Mouse (Mus musculus) embryo, embryonic 10.5 days (tissue): ENCODE results near the gene Tmprss9.

Source experiments
- DNase-seq: peaks from one replicate; pipeline ENCODE4 v3.0.0-alpha.2; 2015; ENCODE audit warnings: low spot score

Tmprss9 gene

DNA sequence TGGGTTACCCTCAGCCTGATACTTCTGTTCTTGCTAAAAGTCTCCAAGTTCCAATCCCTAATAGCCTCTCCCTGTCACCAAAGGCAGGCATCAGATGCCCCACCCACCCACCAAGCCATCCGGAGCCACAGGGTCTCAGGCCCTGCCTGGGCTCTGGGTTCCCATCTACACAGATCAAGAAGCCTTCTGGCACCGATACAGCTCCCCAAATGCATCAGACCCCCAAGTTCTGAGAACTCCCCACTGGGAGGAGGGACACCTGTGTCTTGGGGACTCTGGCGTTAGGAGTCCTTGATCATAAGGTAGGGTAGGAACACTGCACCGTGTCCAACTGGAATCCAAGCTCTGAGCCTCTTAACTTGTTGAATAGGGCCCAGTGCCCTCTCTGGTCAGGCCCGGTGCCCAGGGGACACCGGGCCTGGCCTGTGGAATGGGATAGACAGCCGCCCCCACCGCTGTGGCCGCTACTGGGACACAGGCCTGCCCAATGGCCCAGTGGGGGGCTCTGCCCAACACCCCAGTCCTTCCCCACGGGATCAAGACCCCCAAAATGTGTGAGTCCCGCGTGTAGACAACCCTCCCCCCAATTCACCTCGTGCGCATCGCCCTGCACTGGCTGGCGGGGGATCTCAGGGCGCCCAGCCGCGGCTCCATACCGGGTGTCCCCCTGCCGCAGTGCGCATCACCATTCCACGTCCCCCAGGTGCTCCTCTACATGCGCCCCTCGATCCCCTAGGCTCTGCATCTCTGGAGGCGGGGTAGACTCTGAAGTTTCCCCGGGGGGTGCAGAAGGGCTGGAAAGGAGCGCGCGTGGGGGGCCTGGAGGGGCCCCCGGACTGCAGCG, 28.3 kb upstream of the Tmprss9 start:
- DNase-seq, result no peak

DNA sequence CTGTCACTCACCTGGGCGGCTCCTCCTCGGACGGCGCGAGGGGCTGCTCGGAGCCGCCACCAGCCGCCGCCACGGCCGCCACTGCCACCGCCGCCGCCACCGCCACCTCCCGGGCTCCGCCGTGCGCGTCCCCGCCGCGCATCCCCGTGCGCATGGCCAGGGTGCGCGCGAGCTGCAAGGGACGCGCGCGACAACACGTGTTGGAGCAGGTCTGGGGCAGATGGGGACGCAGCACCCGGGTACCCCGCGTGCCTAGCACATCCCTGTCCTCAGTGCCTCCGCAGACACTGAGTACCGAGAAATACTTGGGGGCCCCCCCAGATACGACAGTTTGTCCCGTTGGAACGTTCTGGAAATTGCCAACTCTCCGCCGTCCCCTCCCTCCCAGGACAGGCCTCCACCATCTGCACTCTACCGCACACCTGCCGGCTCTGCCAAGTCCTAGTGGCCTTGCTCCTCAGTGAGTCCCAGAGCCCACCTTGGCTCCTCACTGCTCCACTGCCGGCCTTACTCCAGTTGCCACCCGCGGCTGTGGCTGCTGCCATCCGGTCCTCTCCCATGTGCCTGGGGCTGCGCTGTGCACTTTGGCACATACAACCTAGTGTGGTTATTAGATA, 27.6 kb upstream of the Tmprss9 start, which contains the start of gene Lingo3:
Gene Lingo3, minus strand, starts transcription at position 109 of the 617 bp plus-strand sequence.
- DNase-seq, result peak; percentile 40

DNA sequence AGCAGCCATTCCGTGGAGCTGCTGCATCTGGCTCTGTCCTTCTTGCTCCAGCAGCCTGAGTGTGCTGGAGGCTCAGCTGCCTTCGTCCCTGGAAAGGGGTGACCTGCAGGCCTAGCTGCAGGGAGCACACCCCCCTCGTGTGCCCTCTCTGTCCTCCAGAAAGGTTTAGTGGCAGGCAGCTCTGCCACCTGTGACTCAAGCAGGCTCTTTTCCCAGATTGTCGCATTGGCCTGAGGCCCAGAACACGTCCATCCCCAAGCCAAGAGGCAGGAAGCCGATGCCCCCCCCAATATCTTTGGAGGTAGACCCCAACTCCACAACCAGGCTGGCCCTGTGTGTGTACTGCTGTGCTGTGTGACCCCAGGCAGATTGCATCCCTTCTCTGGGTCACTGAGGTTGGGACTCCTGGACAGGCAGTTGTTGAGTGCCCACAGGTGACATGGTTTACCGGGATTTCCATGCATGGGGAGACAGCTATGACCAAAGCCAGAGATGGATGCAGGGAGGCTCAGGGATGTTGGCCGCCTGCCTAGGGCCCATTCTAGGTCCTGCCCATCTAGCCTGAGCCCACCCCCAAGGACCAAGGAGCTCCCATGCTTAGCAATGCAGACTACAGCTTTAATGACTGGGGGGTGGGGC, 26.5 kb upstream of the Tmprss9 start:
- no peak for DNase-seq

DNA sequence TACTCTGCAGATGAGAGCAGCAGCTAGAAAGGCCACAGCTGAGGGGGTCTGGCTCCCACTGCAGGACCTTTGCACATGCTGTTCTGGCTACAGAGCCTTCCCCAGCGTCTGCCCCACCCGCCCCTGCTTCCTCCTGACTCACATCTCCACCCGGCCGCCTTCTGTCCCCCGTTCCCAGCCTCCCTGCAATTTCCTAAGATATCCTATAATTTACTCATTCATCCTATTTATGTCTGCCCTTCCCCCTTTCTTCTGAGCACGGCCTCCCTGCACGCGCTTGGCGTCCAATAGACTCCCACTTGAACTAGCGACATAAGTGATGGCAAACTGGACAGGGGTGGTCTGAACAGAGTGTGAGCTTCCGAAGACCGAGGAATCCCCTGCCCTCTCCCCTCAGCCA, 25.9 kb upstream of the Tmprss9 start:
- DNase-seq, result no peak

DNA sequence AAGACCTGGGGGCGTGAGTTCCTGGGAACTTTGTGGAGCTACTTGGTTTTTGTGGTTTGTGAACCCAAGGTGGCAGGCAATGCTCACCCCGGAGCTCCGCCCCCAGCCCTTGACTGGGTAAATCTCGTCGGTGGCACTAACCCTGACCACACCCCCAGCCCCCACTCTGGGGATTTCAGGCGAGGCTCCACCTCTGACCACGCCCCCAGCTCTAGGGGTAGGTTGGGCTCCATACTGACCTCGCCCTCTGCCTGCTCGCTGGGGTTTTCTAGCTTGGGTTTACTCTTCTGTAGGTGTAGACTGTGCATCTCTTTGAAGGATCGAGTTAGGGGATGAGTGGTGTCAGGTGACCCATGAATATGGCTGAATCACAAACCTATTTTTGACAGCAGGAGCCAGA, 23.1 kb upstream of the Tmprss9 start:
- peak; percentile 71 for DNase-seq

DNA sequence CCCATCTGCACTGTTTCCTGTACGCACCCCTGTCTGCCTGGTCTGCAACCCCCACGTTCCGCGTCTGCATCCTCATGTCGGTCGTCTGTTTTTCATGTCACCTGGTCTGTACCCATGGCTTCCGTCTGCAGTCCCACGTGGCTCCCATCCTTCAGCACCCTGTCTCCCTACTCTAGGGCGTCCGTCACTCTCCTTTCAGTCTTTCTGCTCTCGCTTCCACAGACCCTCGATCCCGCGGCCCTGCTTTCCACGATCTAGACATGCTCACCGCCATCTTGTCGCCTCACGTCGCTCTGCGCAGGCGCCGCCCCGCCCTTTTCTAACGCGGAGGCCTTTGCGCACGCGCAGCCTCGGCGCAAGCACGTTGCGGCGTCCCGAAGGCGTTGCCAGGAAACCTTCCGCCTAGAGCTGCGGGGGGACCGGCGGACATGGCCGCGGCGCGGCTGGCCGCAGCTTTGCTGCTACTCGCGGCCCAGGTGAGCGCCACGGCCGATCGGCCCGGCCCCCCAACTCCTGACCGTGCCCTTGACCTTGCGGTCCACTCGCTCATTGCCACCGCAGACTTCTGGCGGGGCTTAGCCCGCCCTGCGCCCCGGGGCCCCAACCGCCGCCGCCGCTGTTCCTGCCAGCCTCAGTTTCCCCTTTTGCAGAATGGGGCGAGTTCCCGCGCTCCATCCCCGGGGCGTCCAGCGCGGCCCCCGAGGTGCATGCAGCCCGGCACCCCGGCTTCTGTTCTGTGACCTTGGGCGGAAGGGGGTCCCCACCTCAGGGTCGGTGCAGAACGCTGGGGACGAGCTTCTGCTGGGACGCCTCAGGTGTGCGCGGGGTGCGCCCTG, 16.5 kb upstream of the Tmprss9 start, which contains the start of the genes Lsm7 and Sppl2b:
Gene Lsm7, minus strand, starts transcription at position 297 of the 836 bp plus-strand sequence.
Gene Sppl2b, plus strand, starts transcription at position 363 of the 836 bp plus-strand sequence.
- DNase-seq, result peak; percentile 97

DNA sequence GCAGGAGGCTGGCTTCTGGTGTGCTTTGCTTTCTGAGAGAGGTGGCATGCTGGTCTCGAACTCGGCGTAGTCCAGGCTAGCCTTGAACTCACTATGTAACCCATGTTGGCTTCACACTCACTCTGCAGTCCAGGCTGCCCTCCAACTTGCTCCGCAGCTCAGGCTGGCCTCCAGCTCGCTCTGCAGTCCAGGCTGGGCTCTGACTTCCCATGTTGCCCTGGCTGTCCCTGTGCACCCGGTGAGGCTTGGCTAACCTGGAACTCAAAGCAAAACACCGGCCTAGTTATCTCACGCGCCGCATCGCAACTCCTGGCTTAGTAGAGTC, 15.9 kb upstream of the Tmprss9 start:
- DNase-seq, result no peak

DNA sequence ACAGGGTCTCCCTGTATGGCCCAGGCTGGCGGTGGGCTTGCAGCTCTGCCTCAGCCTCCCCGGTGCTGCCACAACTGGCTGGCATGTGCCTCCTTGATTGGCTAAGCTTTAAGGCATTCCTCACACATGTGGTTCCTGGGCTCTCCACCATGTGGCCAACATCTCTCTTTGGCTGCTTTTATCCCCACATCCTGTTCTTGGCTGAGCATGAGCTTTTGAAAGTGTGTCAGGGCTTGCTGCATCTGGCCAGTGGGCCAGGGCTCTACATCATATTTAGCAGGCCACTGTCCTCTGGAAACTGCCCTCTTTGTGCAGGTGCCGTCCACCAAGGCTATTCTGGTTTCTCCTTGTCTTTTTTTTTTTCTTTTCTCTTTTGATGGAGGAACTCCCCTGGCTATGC, 15.4 kb upstream of the Tmprss9 start:
- DNase-seq, result no peak

DNA sequence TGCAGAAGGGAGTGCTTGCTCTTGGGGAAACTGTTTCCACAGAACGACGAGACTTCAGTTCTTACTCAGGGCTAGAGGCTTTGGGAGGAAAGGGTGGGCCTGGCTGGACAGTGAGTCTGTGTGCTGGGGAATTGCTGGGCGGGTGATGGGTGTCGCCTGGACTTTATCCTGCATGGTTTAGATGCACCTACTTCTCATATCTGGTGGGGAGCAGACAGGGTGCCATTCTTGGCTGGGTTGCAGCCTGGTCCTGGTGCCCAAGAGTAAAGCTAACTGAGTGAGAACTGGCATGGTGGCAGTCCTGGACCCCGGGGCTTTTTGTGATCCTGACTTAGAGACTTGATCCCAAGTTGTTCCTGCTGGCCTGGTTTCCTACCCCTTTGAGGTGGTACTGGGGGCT, 14.7 kb upstream of the Tmprss9 start:
- DNase-seq, result no peak

DNA sequence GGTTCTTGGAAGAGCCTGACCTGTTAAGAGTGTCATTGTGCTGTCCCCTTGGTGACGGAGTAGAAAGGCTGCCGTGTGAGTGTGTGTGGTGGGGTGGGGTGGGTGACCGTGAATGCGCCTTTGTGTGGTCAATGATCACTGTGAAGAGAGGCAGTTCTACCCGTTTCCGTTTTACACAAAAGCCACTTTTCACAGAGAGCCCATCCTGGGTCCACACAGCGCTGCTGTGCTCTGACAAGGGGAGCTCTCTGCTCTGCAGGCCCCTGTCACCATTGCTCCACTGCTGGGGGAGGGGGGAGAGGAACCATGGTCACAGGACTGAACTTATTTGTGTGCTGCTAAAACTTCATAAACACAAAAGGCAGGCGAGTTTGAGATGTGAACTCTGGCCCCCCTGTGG, 14.3 kb upstream of the Tmprss9 start:
- DNase-seq, result no peak

DNA sequence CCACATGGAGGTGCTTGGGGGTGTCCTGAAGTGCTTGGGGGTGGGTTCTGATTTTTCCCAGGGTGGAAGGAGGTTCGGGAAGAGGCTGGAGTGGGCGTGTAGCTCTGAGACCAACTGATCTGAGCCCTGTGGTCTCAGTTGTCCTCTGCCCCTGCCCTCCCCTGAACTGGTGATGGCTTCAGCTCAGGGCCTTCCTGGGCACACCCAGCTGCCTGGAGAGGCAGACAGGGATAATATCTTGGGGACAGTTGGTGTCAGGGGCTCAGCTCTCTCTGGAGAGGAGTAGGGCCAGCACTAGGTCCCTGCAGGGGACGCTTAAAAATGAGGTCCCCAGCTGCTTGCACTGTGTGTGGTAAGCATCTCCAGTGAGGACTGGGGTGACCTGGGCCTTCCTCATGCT, 13.8 kb upstream of the Tmprss9 start:
- no peak for DNase-seq

DNA sequence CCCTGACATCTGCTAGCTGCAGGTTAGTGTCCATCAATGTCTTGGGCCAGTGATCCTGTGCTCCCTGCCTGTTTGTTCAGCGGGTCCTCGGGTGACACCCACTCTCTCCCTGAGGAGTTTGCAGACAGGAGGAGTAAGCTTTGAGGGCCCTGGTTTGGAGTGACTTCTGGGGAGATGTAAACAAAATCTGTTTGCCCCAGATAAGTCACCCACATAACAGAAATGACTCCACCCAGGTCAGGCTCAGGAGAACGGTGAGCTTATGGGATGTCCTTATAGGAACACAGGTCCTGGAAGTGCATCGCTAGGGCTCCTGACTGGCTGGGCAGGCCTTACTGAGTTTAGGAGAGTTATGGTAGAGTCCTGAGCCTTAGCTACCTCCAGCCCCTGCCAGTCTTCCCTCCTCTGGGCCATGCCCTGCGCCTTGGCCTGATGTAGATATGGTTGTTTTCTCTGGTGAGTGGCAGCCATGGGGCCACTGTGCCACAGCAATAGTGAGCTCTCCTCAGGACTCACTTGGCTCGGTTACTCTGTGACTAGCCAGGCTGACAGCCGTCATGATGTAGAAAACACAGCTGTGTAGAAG, 13.2 kb upstream of the Tmprss9 start:
- no peak for DNase-seq

DNA sequence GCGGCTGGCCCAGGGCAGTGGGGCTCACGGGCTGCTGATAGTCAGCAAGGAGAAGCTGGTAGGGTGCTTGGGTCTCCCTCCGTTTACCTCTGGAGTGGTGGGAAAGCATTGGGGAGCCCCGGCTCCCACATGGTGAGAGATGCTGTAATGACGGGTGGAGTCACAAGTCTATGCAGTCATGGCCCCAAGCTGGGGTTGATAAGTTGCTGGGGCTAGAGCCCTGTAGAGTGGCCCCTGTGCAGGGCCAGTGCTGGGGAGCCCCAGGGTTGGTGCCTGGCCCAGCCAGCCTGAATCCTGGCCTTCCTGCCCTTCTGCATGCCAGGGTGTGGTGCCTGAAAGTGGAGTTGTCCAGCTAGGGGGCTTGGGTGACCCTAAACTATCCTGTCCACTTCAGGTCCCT, 9.3 kb upstream of the Tmprss9 start:
- no peak for DNase-seq

DNA sequence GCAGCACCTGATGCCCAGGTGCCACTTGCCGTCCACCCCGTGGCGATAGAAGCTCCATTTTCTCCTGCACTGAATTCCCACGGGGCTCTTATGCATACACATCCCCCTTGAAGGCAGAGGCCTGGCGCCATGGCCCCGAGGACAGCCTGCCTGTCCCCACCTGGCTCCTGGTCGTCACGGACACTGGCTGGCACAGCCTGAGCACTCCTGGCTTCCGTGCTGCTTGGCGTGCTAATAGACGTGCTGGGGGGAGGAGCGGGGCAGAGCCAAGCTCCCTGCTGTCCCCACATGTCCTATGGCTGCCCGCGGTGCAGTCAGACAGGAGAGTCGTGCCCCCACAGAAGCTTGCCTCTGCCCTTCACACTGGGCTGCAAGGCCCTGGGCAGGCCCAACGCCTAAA, 7.2 kb upstream of the Tmprss9 start:
- no peak for DNase-seq

DNA sequence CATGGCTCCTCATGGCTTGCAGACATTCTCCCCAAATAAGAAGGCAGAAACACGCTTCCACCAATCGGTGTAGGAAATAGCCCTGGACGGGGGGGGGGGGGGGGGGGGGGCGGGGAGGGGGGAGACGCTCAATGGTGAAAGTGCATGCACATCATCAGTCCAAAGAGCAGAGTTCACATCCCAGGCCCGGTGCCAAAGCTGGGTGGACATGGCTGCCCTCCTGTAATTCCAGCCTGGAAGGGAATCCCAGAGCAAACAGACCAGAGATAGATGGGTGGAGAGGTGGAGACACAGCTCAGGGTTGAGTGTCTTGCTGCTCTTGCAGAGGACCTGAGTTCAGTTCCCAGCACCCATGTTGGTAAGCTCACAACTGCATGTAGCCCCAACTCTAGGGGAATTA, 655 bp upstream of the Tmprss9 start:
- no peak for DNase-seq

DNA sequence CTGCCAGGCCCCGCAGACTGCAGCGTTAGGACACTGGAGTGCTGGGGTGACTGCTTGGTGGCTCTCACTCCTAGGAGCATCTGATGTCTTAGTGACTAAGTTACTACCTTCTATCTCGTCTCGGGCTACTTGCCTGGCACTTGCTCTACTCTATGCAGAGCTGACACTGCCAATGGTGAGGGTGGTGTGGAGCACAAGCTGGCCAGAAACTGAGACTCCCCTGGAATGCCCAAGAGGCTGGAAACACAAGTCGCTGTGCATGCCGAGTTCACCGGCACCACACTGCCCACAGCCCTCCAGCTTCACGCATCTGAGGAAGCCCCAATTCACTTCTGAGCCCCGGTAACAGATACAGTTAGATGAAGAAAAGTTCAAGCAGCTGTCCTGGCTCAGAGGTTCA, 2.4 kb downstream of the Tmprss9 start:
- DNase-seq, result no peak

DNA sequence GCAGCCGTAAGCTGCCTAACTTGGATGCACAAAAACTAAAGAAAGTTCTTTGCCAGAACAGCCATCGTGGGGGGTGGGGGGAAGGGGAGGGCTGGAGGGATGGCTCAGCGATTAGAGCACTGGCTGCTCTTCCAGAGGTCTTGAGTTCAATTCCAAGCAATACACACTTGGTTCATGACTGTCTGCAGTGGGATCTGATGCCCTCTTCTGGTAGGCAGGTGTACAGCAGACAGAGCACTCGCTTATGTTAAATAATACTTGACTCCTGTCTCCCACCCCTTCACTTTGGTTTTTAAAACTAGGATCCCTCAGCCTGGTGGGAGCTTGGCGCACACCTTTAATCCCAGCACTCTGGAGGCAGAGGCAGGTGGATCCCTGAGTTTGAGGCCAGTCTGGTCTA, 4.4 kb downstream of the Tmprss9 start:
- DNase-seq, result peak; percentile 80

DNA sequence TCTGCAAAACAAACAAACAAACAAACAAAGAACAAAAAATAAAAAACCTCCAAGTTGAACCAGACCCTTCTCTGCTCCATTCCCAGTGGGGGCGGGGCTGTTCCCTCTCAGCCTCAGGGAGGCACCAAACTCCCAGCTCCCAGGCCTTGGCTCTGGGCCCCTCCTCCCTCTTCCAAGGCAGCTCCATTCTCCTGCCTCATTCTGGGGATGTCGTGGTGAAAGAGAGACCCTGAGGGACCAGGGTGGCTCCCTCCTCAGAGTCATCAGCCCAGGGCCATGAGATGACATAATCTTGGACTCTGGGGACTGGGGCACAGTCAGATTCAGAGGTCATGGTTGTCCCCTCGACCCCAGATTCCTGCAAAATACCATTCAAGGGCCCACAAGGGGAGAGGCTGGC, 4.9 kb downstream of the Tmprss9 start:
- DNase-seq, result no peak

DNA sequence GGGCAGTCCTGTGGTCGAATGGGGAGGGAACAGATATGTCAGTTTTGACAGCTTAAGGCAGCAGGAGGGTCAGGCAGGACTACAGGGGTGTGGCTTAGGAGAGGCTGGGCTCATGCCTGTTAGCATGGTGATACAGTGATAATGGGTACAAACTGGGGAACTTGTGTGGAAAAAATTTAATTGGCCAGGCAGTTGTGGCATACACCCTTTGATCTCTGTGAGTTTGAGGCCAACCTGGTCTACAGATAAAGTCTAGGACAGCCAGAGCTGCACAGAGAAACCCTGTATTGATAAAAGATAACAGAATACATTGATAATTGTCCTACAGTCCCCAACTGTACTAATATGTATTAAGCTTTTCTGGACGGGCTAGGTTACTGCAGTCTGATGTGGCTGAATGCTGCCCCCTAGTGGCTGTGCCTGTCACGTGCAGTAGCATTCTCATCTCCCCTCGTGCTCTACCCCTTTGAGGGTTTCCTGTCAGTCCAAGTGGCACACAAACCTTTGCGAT, 8.5 kb downstream of the Tmprss9 start:
- peak; percentile 84 for DNase-seq

DNA sequence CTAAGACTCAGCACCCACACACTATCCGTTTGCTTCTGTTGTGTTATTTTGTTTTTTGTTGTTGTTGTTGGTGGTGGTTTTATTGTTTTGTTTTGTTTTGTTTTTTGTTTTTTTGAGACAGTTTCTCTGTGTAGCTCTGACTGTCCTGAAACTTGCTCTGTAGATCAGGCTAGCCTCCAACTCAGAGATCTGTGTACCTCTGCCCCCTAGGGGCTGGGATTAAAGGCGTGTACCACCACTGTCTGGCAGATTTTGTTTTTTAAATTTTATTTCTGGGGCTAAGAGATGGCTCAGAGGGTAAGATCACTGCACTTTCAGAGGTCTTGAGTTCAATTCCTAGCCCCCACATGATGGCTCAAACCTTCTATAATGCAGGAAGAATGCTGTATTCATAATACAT, 9.3 kb downstream of the Tmprss9 start:
- no peak for DNase-seq

DNA sequence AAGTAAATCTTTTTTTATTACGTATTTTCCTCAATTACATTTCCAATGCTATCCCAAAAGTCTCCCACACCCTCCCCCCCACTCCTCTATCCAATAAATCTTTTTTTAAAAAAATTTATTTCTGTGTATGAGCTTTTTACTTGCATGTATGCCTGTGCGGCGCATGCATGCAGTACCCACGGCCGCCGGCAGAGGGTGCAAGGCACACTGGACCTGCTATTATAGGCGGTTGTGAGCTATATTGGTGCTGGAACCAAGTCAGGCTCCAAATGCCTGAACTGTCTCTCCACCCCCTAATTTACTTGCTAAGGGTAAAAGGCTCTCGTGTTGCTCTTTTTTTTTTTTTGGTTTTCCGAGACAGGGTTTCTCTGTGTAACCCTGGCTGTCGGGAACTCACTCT, 9.7 kb downstream of the Tmprss9 start:
- DNase-seq, result peak; percentile 61

DNA sequence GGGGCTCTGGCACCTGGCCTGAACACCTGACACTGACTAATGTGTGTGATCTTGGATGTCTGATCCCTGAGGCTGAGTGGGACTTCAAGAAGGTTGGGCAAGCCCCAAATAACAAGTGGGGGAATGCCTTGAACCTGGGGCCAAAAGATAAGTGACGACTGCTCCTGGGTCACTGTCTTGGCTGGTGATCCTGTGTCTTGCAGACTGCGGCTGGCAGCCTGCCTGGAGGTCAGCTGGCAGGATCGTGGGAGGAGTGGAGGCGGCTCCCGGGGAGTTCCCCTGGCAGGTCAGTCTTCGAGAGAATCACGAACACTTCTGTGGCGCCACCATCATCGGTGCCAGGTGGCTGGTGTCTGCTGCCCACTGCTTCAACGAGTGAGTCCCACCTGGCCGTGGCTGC, 15.5 kb downstream of the Tmprss9 start:
- no peak for DNase-seq
